Mouse (Mus musculus) left cerebral cortex, postnatal 36 days (tissue): Measurements from ENCODE around the gene Ptprn2. TPM values are rescaled to one million over a fixed set of nuclear protein-coding genes. Genes with fewer than 3 reads are reported as not detected.

Source experiments
- DNase-seq, 2 experiments: peaks; one replicate each; pipeline ENCODE4 v3.0.0; 2021 to 2022; ENCODE audit warnings: low spot score in 2 of 2, mixed read lengths in 1 of 2
- intact Hi-C: fragments of 180-260 bp; cut with DNase I; formaldehyde crosslinking; loops from one replicate; pipeline ENCODE4 v1.15.1; 2025
- total RNA-seq, 2 experiments: library from RNA; stranded (reverse); gene quantifications; 2 replicates each; pipeline ENCODE4 v1.2.3; 2021

Ptprn2 gene
- total RNA-seq, 2 experiments from 2014 or later, result 356 to 375 TPM

DNA sequence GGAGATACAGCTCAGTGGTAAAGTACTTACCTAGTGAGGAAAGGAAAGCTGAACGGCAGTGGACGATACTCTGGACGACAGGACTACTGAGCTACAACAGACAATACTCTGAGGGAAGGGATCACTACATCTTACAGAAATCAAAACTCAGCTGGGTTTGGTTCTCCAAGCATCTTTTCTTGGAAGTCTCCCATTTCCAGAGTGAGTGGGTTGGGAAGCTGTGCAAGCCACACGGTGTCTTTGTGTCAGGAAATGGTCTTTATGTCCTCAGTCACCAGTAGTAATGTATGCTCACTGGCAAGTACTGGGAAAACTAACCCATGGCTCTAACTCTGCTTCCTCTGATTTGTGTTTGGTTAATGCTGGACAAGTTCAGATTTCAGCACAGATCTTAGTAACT is 724.9 kb downstream of the Ptprn2 start:
- intact Hi-C loops, result no loop called here
- no peak for DNase-seq

DNA sequence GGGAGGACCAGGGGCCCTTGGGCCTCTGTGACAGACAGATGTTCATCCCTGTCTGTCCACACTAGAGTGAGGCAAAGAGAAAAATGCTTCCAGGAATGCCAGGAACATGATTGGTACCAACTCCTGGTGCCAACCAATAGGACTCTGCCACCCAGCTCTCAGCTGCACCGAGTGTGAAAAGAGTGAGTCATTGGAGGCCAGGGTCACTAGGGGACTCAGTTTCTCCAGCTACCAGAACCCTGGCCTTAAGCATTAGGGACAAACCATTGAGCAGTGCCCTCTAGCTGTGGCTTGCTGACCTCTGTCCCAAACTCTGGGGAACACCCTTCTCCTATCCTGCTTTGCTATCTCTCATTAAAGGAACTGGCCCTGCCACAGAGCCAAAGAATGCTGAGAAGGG is 728.0 kb downstream of the Ptprn2 start:
- no peak for DNase-seq
- intact Hi-C loops, result no loop called here

DNA sequence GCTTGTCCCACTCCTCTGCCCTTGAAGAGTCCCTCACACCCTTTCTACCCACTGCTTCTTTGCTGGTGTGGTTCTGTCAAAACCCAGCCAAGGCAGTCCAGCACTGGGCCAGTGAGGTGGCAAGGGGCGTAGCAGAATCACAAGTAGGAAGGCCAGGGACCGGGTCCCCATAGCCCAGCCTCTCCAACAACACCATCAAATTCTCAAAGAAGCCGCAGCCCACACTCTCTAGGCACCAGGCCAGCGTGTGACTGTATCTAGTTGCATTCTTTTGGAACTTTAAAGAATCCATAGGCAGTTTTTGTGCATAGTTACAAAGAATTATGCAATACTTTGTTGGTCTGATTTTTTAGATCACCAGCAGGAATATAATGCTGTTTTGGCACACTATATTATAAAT is 728.8 kb downstream of the Ptprn2 start:
- intact Hi-C loops, result no loop called here
- DNase-seq, result peak; percentile 71 to 77

DNA sequence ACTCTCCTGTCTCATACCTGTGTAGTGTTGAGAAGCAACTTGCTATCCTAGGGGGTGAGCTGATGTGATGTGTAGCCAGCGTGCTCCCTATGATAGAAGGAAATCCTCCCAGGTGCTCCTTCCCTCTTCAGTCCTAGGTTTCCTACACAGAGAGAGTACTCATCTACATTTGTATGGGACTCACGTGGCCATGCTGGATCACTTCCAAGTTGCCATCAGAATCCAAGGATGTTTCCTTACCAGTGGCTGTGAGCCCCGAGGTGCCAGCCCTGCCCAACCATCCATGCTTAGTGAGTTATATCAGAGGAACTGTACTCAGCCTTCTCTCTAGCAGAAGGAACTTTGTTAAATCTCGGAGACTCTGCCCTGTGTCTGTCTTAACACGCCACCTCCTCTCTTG is 729.4 kb downstream of the Ptprn2 start:
- intact Hi-C loops, result no loop called here
- DNase-seq, result no peak

DNA sequence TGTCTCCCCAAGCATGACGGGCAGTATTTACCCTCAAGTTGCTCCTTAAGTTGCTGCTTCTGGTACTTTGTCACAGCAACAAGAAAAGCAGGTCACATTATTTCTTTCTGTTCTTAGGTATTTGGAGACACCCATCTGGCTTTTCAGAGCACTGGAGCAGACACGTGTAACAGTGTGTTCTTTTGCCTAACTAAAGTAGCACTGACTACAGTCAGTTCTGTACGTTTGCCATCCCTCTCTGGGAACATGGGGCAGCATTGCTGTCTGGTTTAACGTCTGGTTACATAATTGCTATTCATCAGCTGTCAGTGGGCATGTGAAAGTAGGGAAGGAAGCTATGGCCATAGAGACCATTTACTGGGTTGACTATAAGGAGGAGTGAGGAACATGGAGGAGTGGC is 736.4 kb downstream of the Ptprn2 start:
- no peak for DNase-seq
- intact Hi-C loops, result no loop called here

DNA sequence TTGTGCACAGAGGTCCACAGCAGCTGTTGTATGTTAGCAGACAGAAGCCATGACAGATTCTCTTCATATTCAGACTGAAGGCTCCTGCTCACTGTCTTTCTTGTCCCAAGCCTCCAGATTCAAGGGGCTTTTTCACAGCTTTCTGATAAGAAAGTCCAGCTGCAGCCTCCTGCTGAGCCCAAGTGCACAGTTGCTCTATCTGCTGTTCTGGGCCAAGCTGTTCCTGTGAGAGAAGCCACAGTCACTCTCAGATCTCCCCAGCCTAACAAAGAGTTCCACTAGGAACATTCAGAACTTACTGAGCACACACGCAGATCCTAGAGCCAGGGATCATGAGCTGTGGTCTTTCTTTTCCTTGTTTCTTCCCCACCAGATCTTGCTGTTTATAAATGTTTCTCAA is 738.5 kb downstream of the Ptprn2 start:
- DNase-seq, result no peak
- intact Hi-C loops, result no loop called here

DNA sequence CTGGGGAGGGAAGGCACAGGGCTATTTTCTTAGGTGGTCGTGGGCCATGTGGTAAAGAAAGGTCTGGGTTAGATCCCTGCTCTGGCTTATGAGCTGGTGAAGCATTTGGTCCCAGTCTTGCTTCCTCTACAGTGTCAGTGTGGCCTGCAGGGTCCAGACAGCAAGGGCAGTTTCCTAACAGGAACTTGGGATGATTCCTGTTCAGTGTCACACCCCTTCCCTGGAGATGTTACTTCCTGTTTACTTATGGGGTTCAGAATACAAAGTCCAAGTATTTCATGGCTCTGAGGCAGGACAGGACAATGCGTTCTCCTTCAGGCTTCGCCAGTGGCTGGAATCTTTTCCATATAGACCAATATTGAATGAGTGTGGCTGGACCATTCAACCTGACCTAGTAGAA is 741.7 kb downstream of the Ptprn2 start:
- intact Hi-C loops, result no loop called here
- no peak for DNase-seq

DNA sequence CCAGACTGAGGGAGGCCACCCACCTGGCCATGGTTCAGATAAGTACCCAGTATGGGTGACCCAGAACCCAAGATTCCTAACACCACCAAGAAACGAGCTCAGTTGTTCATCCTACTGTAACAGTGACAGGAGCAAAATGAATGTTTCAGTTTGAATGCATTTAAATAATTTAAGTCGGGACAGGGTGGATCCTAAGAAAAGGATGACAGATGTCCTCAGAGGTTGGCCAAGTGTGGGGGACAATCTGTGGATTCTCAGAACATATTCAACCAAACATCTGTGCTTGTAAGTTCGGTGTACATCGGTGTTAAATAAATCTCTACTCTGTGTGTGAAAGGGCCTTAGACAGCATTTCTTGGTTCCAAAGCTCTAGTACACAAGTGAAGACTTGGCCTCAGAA is 743.9 kb downstream of the Ptprn2 start:
- intact Hi-C loops, result no loop called here

DNA sequence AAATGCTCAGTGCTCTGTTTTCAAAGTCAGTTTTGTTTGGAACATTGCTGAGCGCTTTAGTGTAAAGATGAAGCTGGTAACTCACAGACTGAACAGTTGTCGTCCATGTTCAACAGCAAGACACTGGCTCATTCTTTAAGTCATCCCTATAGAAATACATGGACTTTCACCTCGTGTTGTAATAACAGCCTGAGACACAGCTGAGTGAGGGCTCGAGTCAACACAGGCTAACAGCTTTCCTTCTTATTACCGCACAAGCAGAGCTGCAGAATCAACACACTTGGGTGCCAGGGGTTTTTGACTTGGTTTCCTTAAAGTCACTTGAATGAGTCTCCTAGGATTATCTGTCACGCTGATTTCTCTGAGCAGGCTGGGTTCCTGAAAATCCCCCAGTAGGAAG is 744.8 kb downstream of the Ptprn2 start:
- no peak for DNase-seq
- intact Hi-C loops, result no loop called here

More for the DNA sequence above, 743.9 kb downstream of the Ptprn2 start:
- no peak for DNase-seq

DNA sequence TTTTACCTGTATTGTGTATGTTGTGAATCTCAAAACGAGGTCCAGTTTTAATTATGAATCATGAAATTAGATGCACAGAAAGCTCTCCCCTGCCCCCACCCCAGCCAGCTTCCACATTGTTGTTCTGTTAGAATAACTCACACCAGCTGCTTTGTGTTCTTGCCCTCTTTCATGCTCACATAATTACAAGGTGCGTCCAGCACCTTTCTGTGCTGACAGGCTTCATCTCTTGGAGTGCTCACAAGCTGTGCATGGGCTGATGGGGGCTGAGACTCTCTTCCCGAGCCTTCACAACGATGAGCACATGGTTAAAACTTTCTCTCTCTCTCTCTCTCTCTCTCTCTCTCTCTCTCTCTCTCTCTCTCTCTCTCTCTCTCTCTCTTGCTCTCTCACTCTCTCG is 746.3 kb downstream of the Ptprn2 start:
- no peak for DNase-seq
- intact Hi-C loops, result no loop called here

DNA sequence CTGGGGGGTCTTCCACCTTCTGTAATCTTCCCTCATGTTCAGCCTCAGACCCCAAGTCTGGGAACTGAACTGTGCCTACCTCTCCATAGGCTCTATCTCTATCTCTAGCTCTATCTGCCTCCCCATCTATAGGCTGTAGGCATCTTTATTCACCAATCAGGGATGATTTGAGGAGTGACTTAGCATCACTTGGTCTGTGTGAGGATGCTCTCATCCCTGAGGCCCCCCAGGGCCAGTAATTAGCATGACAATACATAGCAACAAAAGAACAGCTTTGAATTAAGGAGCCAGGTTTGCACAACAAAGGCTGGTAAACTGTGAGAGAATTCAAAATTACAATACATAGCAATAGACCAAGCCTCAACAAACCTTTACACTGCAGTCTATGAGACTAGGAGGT is 749.6 kb downstream of the Ptprn2 start:
- intact Hi-C loops, result no loop called here

DNA sequence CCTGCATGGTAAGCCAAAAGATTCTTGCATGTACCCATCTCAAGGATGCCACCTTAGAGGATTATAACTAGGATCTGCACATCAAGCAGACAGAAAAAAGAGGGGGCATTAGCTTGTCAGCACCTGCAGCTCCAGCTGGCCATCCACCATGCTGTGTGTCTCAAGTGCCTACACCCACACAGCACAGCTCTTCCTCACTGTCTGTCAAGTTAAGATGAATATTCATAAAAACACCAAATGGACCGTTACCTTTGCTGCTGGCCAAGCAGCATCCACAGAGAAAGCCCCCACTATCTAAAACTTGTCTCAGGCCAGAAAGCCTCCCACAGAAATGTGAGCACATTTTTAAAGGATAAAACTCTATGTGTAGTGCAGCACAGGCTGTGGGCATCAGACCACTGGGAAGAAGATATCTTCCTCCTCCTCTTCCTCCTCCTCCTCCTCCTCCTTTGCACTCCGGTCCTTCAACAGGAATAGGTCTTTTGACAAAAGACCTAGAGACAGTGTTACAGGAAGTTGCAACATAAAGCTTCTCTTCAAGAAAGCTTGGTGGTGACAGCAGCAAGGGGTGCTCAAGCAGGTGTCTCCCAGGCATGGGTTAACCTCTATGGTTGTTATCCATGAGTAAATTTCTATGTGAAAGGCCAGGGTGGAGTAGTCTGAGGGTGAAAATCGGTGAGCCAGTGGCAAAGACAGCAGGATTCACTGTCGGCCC is 750.7 kb downstream of the Ptprn2 start:
- no peak for DNase-seq
- intact Hi-C loops, result no loop called here

More for the DNA sequence above, 749.6 kb downstream of the Ptprn2 start:
- no peak for DNase-seq

DNA sequence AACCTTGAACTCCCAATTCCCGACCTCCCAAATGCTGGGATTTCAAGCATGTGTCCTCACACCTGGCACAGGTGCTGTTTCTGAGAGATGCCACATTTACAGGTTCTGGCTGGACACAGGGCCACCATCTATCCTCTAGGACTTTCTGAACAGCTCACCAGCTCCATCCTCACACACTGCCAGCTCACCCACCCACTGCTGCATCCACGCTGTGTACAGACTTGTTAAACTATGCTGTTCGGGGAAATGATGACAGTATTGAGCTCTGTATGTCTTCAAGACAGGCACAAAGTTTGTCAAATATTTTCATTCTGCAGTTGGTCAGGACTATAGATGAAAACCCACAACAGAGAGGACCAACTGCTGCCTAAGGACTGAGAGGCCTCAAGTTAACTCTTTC is 751.5 kb downstream of the Ptprn2 start:
- DNase-seq, result no peak
- intact Hi-C loops, result no loop called here

DNA sequence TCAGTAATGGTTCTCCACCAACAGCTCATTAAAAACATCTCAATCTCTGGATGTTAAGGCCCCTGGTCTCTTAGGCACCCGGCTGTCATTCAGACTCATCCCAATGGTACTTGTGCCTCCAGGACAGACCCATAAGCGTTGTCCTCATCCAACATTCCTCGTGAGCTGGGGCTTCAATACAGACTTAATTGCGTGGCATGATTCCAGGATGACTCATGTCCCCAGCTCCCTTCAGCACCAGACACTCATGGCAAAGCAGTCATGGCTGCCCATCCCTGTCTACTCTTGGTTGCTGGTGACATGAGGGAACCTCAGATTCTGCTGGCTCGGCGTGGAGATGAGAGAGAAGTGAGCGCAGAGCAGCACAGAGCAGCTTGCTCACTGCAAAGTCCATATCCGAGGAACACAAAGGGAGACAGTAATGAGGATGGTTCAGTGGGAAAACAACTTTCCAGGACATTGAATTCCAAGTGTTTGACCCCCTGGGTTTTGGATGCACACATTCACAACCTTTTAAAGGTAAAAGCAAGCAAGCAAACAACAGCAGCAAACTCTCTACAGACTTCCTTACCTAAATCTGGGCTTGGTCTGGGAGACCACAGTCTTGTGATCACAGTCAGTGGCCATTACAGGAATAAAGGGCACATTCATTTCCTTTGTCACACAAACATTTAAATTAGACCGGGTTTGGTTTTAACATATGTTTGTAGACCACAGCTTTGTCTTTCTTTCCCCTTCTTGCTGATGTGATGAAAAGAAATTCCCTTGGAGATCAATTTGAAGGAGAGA is 754.6 kb downstream of the Ptprn2 start:
- intact Hi-C loops, result no loop called here
- no peak for DNase-seq

DNA sequence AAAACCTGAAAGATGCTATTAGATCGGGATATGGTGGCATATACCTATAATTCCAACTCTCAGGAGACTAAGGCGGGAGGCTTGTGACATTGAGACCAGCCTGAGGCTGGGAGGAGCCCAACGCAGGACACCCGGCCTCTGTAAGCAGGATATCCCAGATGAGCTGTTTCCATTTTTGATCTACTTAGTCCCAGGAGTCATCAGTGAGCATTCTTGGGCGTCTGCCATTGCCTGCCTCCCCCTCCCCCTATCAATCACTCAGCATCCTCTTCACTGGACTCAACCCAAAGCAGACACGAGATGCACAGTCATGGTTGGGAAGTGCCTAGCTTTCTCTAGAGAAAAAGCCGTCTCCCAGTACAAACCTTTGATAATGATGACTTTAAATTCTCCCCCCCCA is 756.7 kb downstream of the Ptprn2 start:
- intact Hi-C loops, result no loop called here
- no peak for DNase-seq

DNA sequence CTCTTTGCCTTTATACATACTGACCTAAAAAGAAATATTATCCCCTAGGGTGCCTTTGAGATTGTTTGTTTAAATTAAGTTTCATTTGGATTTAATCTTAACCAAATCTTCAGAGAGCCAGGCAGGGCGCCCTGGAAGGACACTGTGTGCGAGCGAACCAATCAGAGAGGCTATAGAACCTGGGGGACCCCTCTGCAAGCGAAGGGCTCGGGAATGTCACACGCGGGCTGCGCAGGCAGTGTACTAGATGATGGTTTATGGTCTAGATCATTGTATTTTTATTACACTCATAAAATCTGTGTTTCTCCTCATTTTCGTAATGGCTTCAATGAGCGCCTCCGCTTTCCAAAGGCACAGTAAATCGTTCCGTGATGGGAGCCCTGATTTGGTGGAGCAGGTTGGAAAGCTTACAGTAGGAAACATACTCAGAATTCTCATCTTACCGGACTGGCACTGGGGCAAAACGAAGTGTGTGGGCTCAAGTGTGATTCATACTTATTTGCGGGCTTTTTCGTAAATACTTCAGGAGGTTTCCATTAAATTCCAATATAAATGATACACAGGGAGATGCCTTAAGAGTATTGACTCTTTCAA is 760.5 kb downstream of the Ptprn2 start:
- intact Hi-C loops, result no loop called here
- no peak for DNase-seq

DNA sequence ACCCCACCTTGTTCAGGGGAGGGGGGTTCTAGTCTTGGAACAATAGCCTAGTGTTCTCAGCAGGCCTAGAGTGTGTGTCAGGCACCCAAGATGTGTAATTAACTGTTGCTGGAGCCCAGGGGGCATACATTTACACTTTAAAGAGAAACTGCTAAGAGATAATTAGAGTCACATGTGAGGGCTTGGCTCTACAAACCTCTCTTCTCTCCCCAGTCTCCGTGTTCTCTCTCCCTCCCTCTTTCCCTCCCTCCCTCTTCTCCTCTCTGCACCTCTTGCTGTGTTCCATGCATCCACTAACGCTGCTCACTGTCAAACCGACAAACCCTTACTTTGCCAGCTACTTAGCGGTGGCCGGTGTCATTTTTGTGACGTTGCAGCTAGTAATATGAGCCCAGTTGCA is 764.9 kb downstream of the Ptprn2 start:
- intact Hi-C loops, result no loop called here
- no peak for DNase-seq

DNA sequence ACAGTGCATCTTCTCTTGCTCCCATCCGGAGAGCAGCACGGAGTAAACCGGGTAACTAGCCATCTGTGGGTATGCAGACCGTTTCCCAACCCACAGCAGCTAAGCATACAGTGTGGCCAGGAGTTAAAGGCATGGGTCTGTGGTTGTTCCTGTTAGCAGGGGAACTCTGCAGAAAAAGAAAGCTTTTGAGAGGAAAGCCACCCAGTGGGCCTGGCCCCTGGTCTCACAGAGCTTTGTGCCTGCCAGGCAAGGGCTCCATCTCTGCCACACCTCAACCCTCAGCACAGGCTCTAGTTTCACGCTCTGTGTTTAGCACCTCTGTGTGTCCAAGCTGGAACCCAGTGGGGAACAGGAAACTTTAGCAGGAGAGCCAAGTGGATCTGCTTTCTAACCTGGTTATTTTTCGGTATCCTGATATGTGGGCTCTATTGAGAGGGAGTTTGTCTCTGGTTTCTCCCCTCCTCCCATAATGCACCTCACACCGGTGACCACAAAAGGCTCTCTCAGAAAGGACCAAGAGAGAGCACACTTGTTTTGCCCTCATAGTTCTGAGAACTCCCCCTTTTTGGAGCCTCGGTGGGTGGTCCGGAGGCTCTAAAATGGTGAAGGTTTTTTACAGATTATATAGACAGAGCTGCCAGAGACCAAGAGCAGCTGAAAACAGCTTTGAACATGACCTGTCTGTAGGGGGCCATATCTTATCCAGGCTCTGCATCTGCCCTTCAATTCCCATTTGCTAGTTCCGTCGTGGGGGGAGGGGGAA is 766.3 kb downstream of the Ptprn2 start:
- intact Hi-C loops, result no loop called here
- DNase-seq, result no peak

DNA sequence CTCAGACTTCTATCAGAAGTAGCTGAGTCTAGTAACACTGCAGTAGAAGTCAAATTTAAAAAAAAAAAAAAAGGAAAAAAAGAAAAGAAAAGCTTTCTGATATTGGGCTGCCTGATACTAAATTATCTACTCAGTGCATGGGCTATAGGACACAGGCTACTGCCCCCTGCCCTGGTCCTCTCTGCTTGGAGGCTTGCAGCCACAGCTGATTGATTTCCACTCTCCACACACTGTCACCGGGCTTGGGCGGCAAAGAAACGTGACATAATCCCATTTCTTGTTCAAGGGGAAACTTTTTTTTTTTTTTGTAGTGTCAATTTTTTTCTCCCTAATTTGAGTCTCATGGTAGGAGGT is 766.9 kb downstream of the Ptprn2 start:
- intact Hi-C loops, result no loop called here
- DNase-seq, result no peak

DNA sequence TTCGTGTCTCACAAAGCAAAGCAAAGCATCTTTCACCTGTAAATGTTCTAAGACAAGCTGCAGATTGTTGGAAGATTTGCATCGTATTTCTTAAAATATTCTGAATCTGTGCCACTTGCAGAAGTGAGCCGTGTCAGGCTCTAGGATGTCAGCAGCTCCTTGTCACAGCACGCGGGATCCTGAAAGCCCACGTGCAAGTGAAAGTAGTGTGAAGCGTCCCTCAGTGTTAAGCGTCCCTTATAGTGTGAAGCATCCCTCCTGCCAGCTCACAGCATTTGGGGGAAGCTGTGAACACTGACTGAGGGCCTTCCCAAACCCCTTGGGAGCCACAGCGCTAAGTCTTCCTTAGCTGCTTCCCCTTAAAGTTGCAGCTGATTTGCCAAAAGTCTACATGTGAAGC is 768.8 kb downstream of the Ptprn2 start:
- intact Hi-C loops, result no loop called here
- no peak for DNase-seq
